Mouse (Mus musculus) CH12.LX (cell line): ENCODE results near the gene Dlx6. TPM values are rescaled to one million over a fixed set of nuclear protein-coding genes. Genes with fewer than 3 reads are reported as not detected.

Source experiments
- DNase-seq: peaks from one replicate; pipeline ENCODE4 v3.0.0-alpha.2; 2013; ENCODE audit errors: extremely low read depth
- H3K27ac ChIP-seq: 2 replicates; pipeline ENCODE4 v1.5.1; 2012; ENCODE audit warnings: low read depth, mild to moderate bottlenecking, control low read depth, moderate library complexity; ENCODE audit not compliant: insufficient read depth
- H3K27me3 ChIP-seq: replicated peaks from 2 replicates; pipeline ENCODE3; 2012; ENCODE audit warnings: inconsistent platforms
- H3K36me3 ChIP-seq, 2 experiments: replicated peaks in 1 of 2; 2 replicates each; pipeline versions ENCODE3 to v1.6.1; 2012; ENCODE audit warnings: inconsistent platforms in 1 of 2, low read length in 1 of 2, mild to moderate bottlenecking in 1 of 2, mixed read lengths in 1 of 2, moderate library complexity in 1 of 2; ENCODE audit not compliant: control insufficient read depth in 1 of 2, insufficient read depth in 1 of 2
- H3K4me1 ChIP-seq, 2 experiments: 2 replicates each; pipeline ENCODE4 v1.6.1; 2012; ENCODE audit warnings: inconsistent platforms in 1 of 2, moderate library complexity in 1 of 2; ENCODE audit not compliant: insufficient read depth in 2 of 2, control insufficient read depth in 1 of 2
- H3K4me2 ChIP-seq: 2 replicates; pipeline ENCODE4 v1.6.1; 2012; ENCODE audit warnings: low read depth, mild to moderate bottlenecking, control low read depth; ENCODE audit not compliant: poor library complexity, insufficient read depth, severe bottlenecking
- H3K4me3 ChIP-seq, 3 experiments: fragments of 150-350 bp in 1 of 3; sonication (generic) in 1 of 3; replicated peaks in 1 of 3; 2 replicates each; pipeline versions ENCODE3 to v1.5.1; 2011 to 2012; ENCODE audit warnings: low read depth in 2 of 3, low read length in 2 of 3, mild to moderate bottlenecking in 2 of 3, moderate library complexity in 2 of 3, control low read depth in 1 of 3, improper control_type of control experiment in 1 of 3, inconsistent platforms in 1 of 3, mixed read lengths in 1 of 3; ENCODE audit not compliant: poor library complexity in 1 of 3
- H3K79me2 ChIP-seq: replicated peaks from 2 replicates; pipeline ENCODE4 v1.6.1; 2012; ENCODE audit warnings: mild to moderate bottlenecking, moderate library complexity; ENCODE audit not compliant: control insufficient read depth, poor library complexity, insufficient read depth, severe bottlenecking; ENCODE audit errors: extremely low read depth
- H3K9ac ChIP-seq: 2 replicates; pipeline ENCODE4 v1.6.1; 2012; ENCODE audit warnings: low read depth, mild to moderate bottlenecking, control low read depth, moderate library complexity; ENCODE audit not compliant: insufficient read depth
- H3K9me3 ChIP-seq: replicated peaks from 2 replicates; pipeline ENCODE3; 2012; ENCODE audit warnings: low read length, inconsistent platforms, mixed read lengths
- CHD2 ChIP-seq: IDR thresholded peaks from 2 replicates; pipeline ENCODE4 v1.6.1; 2011; ENCODE audit warnings: low read length, improper control_type of control experiment
- CTCF ChIP-seq, 2 experiments: IDR thresholded peaks in 1 of 2; conservative IDR thresholded peaks in 1 of 2; 2 replicates each; pipeline ENCODE4 v1.5.1; 2011 to 2012; ENCODE audit warnings: low read depth in 2 of 2, low read length in 2 of 2, improper control_type of control experiment in 1 of 2, inconsistent platforms in 1 of 2, mild to moderate bottlenecking in 1 of 2, moderate library complexity in 1 of 2
- EP300 ChIP-seq: IDR thresholded peaks from 2 replicates; pipeline ENCODE4 v1.6.1; 2011; ENCODE audit warnings: low read length, improper control_type of control experiment
- HCFC1 ChIP-seq: IDR thresholded peaks from 2 replicates; pipeline ENCODE4 v1.6.1; 2012; ENCODE audit warnings: low read depth, mild to moderate bottlenecking, inconsistent platforms, low read length, improper control_type of control experiment
- IRF4 ChIP-seq: IDR thresholded peaks from 2 replicates; pipeline ENCODE4 v1.6.1; 2014; ENCODE audit warnings: low read depth, mild to moderate bottlenecking, inconsistent platforms, low read length, improper control_type of control experiment
- MAZ ChIP-seq: IDR thresholded peaks from 2 replicates; pipeline ENCODE4 v1.6.1; 2012; ENCODE audit warnings: low read depth, mild to moderate bottlenecking, inconsistent platforms, low read length, improper control_type of control experiment, moderate library complexity
- MXI1 ChIP-seq: IDR thresholded peaks from 2 replicates; pipeline ENCODE4 v1.6.1; 2011; ENCODE audit warnings: mild to moderate bottlenecking, low read depth, low read length, improper control_type of control experiment
- MYC ChIP-seq: IDR thresholded peaks from 2 replicates; pipeline ENCODE4 v1.6.1; 2011; ENCODE audit warnings: low read depth, mild to moderate bottlenecking, improper control_type of control experiment, low read length
- PAX5 ChIP-seq: IDR thresholded peaks from 2 replicates; pipeline ENCODE4 v1.6.1; 2012; ENCODE audit warnings: low read length, inconsistent platforms, mixed read lengths
- POLR2A ChIP-seq: IDR thresholded peaks from 2 replicates; pipeline ENCODE4 v1.6.1; 2011; ENCODE audit warnings: low read depth, mild to moderate bottlenecking, improper control_type of control experiment, low read length
- SIN3A ChIP-seq: IDR thresholded peaks from 2 replicates; pipeline ENCODE4 v1.6.1; 2012; ENCODE audit warnings: low read length, improper control_type of control experiment, inconsistent platforms
- SMC3 ChIP-seq: IDR thresholded peaks from 2 replicates; pipeline ENCODE4 v1.6.1; 2011; ENCODE audit warnings: low read depth, low read length, improper control_type of control experiment
- TBP ChIP-seq: conservative IDR thresholded peaks from 2 replicates; pipeline ENCODE4 v1.6.1; 2011; ENCODE audit warnings: low read depth, low read length, improper control_type of control experiment
- UBTF ChIP-seq: IDR thresholded peaks from 2 replicates; pipeline ENCODE4 v1.6.1; 2012; ENCODE audit warnings: low read depth, mild to moderate bottlenecking, inconsistent platforms, low read length, improper control_type of control experiment, moderate library complexity
- USF2 ChIP-seq: conservative IDR thresholded peaks from 2 replicates; pipeline ENCODE4 v1.6.1; 2011; ENCODE audit warnings: low read depth, low read length, improper control_type of control experiment
- ZC3H11A ChIP-seq: IDR thresholded peaks from 2 replicates; pipeline ENCODE4 v1.6.1; 2012; ENCODE audit warnings: low read depth, mild to moderate bottlenecking, inconsistent platforms, low read length, improper control_type of control experiment
- ZKSCAN1 ChIP-seq: IDR thresholded peaks from 2 replicates; pipeline ENCODE4 v1.6.1; 2012; ENCODE audit warnings: low read depth, inconsistent platforms, low read length, improper control_type of control experiment, borderline replicate concordance
- dilution Hi-C: fragments of 300-500 bp; cut with MboI; formaldehyde crosslinking; loops from 2 replicates; pipeline ENCODE4 v1.14.3; 2020; ENCODE audit warnings: low sequenced_read_pairs; ENCODE audit not compliant: extremely low pct_unique_long_range_greater_than_20kb, extremely low pct_ligation_motif_present
- in situ Hi-C: fragments of 300-500 bp; cut with MboI; formaldehyde crosslinking; loops from 3 replicates; pipeline ENCODE4 v1.14.3; 2019; ENCODE audit warnings: low sequenced_read_pairs, low pct_ligation_motif_present, low pct_unique_long_range_greater_than_20kb, mixed read lengths
- polyA plus RNA-seq: library from polyadenylated mRNA; unstranded; fragments of >175 nt; gene quantifications from 2 replicates; pipeline ENCODE4 v1.2.1, GENCODE M21; 2012; ENCODE audit warnings: low read depth; ENCODE audit not compliant: insufficient read length
- total RNA-seq, 2 experiments: library from RNA; depleted of rRNA; stranded (reverse); fragments of 300-350 nt in 1 of 2; fragments of >200 nt in 1 of 2; gene quantifications; 2 replicates each; pipeline ENCODE4 v1.2.3; 2012 to 2014

Dlx6 gene
- total and polyA plus RNA-seq, 3 experiments, result not detected

GRCm38 (mm10) chr6:6876731-6877130 is 13.6 kb downstream of the Dlx6 start:
- Histone ChIP-seq H3K27ac (no peak overlapping the region), H3K36me3 (no peaks in the 10 kb centered on the region), H3K4me2 (no peak overlapping the region), H3K4me3 (no peak overlapping the region), H3K9ac (no peak overlapping the region), H3K27me3 (no peaks in the 10 kb centered on the region), H3K79me2 (no peaks in the 10 kb centered on the region), H3K9me3 (peaks cover 1% of the 10 kb centered on the region), H3K4me1 (no peaks in the 10 kb centered on the region)
- TF ChIP-seq POLR2A (no peak), UBTF (no peak), MAZ (no peak), ZKSCAN1 (no peak), HCFC1 (no peak)
- dilution Hi-C loops, result no loop called here
- in situ Hi-C loops, result loop anchor here (25.0 kb wide), 2 partner anchors 589 to 764 kb away; no protein-coding TSS in a partner anchor
- DNase-seq, result no peak

- no peak overlapping the region for H3K4me3 ChIP-seq
- H3K36me3 ChIP-seq, result no peaks in the 10 kb centered on the region
- no peaks in the 10 kb centered on the region for H3K27me3 ChIP-seq
- H3K27ac ChIP-seq, result no peak overlapping the region
- no peak for DNase-seq
- H3K79me2 ChIP-seq, result no peaks in the 10 kb centered on the region
- peaks cover 1% of the 10 kb centered on the region for H3K9me3 ChIP-seq
- TF ChIP-seq TBP, result no peak
- TF ChIP-seq POLR2A, result no peak
- TF ChIP-seq CTCF (conservative IDR thresholded peaks at IDR 0.05 in 1 of 2, IDR thresholded peaks at IDR 0.05 in 1 of 2; ENCODE audit: low read depth in 2 of 2, low read length in 2 of 2), result no peak
- TF ChIP-seq ZC3H11A, result no peak
- no peak for TF ChIP-seq MAZ
- no peak for TF ChIP-seq MYC
- no peak for TF ChIP-seq ZKSCAN1
- no peak for TF ChIP-seq SMC3
- TF ChIP-seq CHD2, result no peak
- no peak for TF ChIP-seq SIN3A
- TF ChIP-seq IRF4, result no peak
- no peak for TF ChIP-seq MXI1
- no peak for TF ChIP-seq HCFC1
- no peak for TF ChIP-seq USF2
- TF ChIP-seq EP300, result no peak
- no peak for TF ChIP-seq UBTF
- no peak for TF ChIP-seq PAX5
- H3K4me1 ChIP-seq, result no peaks in the 10 kb centered on the region
- in situ Hi-C loops (loop anchor here (25.0 kb wide), 2 partner anchors 590 to 765 kb away; no protein-coding TSS in a partner anchor), dilution Hi-C loops (no loop called here)
- no peak overlapping the region for H3K4me2 ChIP-seq
- H3K9ac ChIP-seq, result no peak overlapping the region
Observed at GRCm38 (mm10) chr6:6877346-6877910, 14.3 kb downstream of the Dlx6 start.
